Mouse (Mus musculus) limb, embryonic 15.5 days (tissue): ENCODE measurements around the gene Zfp874a. TPM values are rescaled to one million over a fixed set of nuclear protein-coding genes. Genes with fewer than 3 reads are reported as not detected.
"Not testable (repeated sequence)": the region's sequence is repeated elsewhere in the genome, so short reads cannot be mapped to it uniquely, and the experiment has no call there.

Experiments used
- ATAC-seq: fragments of 200-750 bp; cut with Nextera tagmentation; 2 replicates; pipeline ENCODE4 v1.8.0; 2017; ENCODE audit warnings: low read depth, moderate TSS enrichment; ENCODE audit not compliant: insufficient number of reproducible peaks, low FRiP score, low TSS enrichment
- H3K27ac ChIP-seq: fragments of 300-500 bp; sonication (generic); 2 replicates; pipeline ENCODE4 v1.5.1; 2015; ENCODE audit warnings: moderate library complexity, mild to moderate bottlenecking, inconsistent platforms
- H3K27me3 ChIP-seq: fragments of 300-500 bp; sonication (generic); 2 replicates; pipeline ENCODE4 v1.6.1; 2015; ENCODE audit warnings: inconsistent platforms
- H3K36me3 ChIP-seq: fragments of 300-500 bp; sonication (generic); 2 replicates; pipeline ENCODE4 v1.6.1; 2015; ENCODE audit warnings: inconsistent platforms
- H3K4me1 ChIP-seq: fragments of 300-500 bp; sonication (generic); 2 replicates; pipeline ENCODE4 v1.6.1; 2015; ENCODE audit warnings: inconsistent platforms
- H3K4me2 ChIP-seq: fragments of 300-500 bp; sonication (generic); 2 replicates; pipeline ENCODE4 v1.6.1; 2015; ENCODE audit warnings: mild to moderate bottlenecking, inconsistent platforms
- H3K4me3 ChIP-seq: fragments of 300-500 bp; sonication (generic); 2 replicates; pipeline ENCODE4 v1.5.1; 2015; ENCODE audit warnings: mild to moderate bottlenecking, inconsistent platforms
- H3K9ac ChIP-seq: fragments of 300-500 bp; sonication (generic); 2 replicates; pipeline ENCODE4 v1.6.1; 2015; ENCODE audit warnings: inconsistent platforms
- H3K9me3 ChIP-seq: fragments of 300-500 bp; sonication (generic); 2 replicates; pipeline ENCODE4 v1.6.1; 2016; ENCODE audit warnings: inconsistent platforms
- WGBS: fragments of 180-500 bp; shearing (Covaris S2); methylation state at CpG from one replicate; pipeline ENCODE4 v1.1.7; 2015; 5-methylcytosine and 5-hydroxymethylcytosine counted together
- polyA plus RNA-seq: library from polyadenylated mRNA; unstranded; fragments of >200 nt; fragmentation: Nextera tagmentation; extraction: Ambion mirVana; gene quantifications from 2 replicates; pipeline ENCODE4 v1.2.1, GENCODE M21; 2015

The Zfp874a gene
- polyA plus RNA-seq, result 10.6 and 11.6 TPM in 2 replicates

DNA sequence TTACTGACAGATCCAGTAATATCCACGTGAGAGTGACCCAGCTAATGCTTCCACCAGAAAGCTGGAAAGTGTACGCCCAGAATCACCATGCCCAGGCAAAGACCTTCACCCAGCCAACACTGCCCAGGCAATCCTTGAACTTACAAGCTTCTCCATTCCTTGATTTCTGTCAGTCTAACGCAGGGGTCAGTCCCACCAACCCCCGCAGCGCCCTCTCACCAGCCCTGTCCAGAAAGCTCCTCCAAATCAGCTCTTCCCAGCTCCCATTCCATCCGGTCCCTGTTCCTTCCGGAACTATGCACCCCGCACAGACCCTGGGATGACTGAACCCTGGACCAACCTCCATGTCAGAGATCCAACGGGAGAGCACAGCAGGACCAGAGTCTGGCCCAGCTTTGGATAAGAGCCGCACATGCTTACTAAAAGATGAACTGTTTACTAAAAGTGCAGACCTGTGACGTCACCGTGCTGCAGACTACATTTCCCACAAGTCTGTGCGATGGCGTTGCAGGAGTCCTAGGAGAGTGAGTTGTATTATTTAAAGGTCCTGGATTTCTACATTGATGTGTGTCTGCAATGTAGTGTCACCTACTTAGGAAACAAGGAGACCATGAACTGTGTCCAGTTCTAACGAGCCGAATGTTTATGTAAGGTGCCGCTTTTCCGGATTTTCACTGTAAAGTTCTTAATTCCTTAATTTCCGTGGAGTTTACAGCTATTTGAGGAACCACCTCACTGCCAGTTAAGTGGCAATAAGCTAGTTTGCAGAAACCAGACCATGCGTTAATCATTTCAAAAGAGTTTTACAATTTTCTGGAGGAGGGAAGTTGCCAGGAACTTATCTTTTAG lies at the start of gene Zfp874a:
Zfp874a (minus strand) TSS at position 453 of the 849 bp plus-strand sequence.
- peak within 1 kb of the TSS; percentile 64 for H3K4me3 ChIP-seq
- H3K36me3 ChIP-seq, result peaks cover 17% of the 10 kb centered on the region
- peak within 1 kb of the TSS; percentile 62 for H3K4me2 ChIP-seq
- H3K27ac ChIP-seq, result peak within 1 kb of the TSS; percentile 35; the same call in 1 of the 2 replicates
- H3K9ac ChIP-seq, result peak within 1 kb of the TSS; percentile 42
- 1% methylated on average over 20 of the region's 20 CpGs for WGBS
- peak; percentile 93 for ATAC-seq
- H3K27me3 ChIP-seq, result no peaks in the 10 kb centered on the region
- no peaks in the 10 kb centered on the region for H3K9me3 ChIP-seq
- peaks cover 3% of the 10 kb centered on the region; the same call in 1 of the 2 replicates for H3K4me1 ChIP-seq

DNA sequence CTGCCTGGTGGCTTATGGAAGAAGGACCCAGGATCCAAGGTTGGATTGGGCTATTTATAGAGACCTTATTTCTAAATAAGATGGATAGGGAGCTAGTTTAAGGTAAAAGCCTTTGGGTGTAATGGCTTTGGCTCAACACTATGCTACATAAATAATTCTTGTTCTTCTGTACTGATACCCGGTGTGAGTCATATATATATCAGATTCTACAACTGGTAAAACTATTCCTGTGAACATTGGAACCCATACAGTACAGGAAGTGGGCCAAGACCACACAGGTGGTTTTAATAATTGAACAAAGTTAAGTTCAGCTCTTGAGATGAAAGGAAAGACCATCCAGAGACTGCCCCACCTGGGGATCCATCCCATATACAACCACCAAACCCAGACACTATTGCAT lies 49.5 kb upstream of the Zfp874a start:
- ATAC-seq, result no peak
- Histone ChIP-seq H3K27me3 (no peaks in the 10 kb centered on the region), H3K27ac (no peak overlapping the region), H3K4me1 (peaks cover 7% of the 10 kb centered on the region), H3K9ac (no peak overlapping the region), H3K4me2 (no peak overlapping the region; the same call in 1 of the 2 replicates), H3K36me3 (peaks cover 11% of the 10 kb centered on the region), H3K4me3 (no peak overlapping the region), H3K9me3 (no peaks in the 10 kb centered on the region)
- 75% methylated on average over 1 of the region's 1 CpGs for WGBS

DNA sequence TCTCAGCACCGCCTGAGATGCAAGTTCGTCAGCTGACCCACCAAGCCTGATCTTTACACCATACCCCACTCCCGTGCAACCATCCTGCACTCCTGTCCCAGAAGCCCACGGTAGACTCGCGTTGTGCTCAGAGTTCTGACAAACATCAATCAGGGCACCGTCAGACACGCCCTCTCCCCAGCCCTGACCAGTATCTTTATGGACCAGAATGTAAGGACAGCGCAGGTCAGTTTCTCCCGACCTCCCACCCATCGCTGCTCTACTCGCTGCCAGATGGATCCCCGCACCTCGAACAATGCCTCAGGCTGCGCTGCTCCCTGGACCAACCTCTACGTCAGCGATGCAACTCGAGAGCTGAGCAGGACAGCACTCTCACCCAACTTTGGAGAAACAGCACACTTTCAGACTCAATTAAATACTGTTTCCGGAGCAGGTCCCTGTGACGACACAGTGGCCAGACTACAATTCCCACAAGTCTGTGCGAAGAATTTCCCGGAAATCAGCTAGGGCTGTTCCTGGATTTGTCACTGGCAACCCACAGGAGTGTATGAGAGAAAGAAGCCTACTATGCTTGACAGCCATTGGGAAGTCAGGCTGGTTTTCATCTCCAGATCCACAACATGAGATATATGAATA lies 48.8 kb upstream of the Zfp874a start, which contains the start of gene Zfp58:
Zfp58 (minus strand) TSS at position 472 of the 636 bp plus-strand sequence.
- Histone ChIP-seq H3K4me1 (peaks cover 7% of the 10 kb centered on the region), H3K4me2 (peak within 1 kb of the TSS; percentile 69), H3K9me3 (no peaks in the 10 kb centered on the region), H3K27me3 (no peaks in the 10 kb centered on the region), H3K9ac (peak within 1 kb of the TSS; percentile 71), H3K27ac (peak within 1 kb of the TSS; percentile 76), H3K4me3 (peak within 1 kb of the TSS; percentile 81), H3K36me3 (peaks cover 18% of the 10 kb centered on the region)
- peak; percentile 90 for ATAC-seq
- WGBS, result under 1% methylated on average over 22 of the region's 22 CpGs

DNA sequence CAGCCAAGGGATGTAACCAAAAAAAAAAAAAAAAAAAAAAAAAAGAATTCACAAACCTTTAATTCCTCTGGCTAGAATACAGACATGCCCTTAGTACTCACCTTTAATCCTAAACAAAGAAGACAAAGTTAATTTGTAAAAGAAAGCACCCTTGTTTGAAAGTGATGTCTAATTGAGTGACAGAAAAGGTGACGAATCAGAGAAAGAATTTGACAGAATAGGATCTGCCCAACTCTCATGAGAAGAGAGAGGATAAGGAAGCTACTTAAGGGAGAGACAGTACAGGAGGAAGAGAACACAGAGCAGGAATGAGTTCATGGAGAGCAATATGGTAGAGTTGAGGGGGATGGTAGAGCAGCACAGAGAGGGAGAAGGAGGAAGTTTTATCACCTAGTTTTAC lies 44.2 kb upstream of the Zfp874a start:
- H3K9ac ChIP-seq, result no peak overlapping the region
- H3K36me3 ChIP-seq, result peaks cover 58% of the 10 kb centered on the region
- H3K27ac ChIP-seq, result no peak overlapping the region
- ATAC-seq, result no peak
- H3K4me1 ChIP-seq, result peaks cover 7% of the 10 kb centered on the region
- H3K27me3 ChIP-seq, result no peaks in the 10 kb centered on the region
- H3K4me3 ChIP-seq, result no peak overlapping the region
- H3K9me3 ChIP-seq, result peaks cover 13% of the 10 kb centered on the region
- WGBS, result 92% methylated on average over 1 of the region's 1 CpGs
- no peak overlapping the region for H3K4me2 ChIP-seq

DNA sequence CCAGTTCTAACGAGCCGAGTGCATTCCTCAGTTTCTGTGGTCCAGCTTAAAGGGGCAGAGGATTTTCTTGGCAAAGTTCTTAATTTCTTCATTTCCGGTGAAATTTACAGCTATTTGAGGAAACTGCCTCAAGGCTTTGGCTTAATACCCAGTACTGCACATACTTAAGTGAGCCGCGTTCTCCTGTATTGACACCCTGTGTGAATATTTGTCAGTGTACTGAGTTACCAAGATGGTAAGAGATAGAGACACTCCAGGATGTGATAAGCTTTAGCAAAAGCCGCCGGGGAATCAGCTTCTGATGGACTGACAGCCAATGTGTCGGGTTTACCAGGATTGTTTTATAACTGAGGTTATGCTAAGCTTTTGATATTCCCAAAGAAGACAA lies 33.0 kb upstream of the Zfp874a start:
- H3K27me3 ChIP-seq, result no peaks in the 10 kb centered on the region
- peaks cover 24% of the 10 kb centered on the region for H3K36me3 ChIP-seq
- ATAC-seq, result 0 out of 2 replicates have a peak, but pooled peaks have one; percentile 47
- H3K27ac ChIP-seq, result peak overlapping the region; percentile 60
- H3K4me2 ChIP-seq, result peak overlapping the region; percentile 50
- 0 out of 2 replicates have a peak overlapping the region, but pooled peaks have one; percentile 56 for H3K9ac ChIP-seq
- peaks cover 4% of the 10 kb centered on the region; the same call in 1 of the 2 replicates for H3K4me1 ChIP-seq
- peak overlapping the region; percentile 63 for H3K4me3 ChIP-seq
- 0 out of 2 replicates have a peak, but pooled peaks cover 4% of the 10 kb centered on the region for H3K9me3 ChIP-seq
- 31% methylated on average over 8 of the region's 8 CpGs for WGBS

DNA sequence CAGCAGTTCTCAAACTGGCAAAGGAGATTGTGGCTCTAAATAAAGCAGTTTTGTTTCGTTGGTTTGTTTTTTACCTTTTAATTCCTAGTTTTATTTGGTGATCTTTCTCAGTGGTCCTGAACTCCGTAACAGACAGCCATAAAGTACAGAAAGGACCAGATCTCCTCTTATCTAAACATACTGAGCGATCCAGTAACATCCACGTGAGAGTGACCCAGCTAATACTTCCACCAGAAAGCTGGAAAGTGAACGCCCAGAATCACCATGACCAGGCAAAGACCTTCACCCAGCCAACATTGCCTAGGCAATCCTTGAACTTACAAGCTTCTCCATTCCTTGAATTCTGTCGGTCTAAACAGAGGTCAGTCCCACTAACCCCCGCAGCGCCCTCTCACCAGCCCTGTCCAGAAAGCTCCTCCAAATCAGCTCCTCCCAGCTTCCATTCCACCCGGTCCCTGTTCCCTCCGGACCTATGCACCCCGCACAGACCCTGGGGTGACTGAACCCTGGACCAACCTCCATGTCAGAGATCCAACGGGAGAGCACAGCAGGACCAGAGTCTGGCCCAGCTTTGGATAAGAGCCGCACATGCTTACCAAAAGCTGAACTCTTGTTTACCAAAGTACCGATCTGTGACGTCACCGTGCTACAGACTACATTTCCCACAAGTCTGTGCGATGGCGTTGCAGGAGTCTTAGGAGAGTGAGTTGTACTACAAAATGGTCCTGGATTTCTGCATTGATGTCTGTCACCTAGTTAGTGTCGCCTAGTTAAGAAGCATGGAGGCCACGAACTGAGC lies 32.4 kb upstream of the Zfp874a start, which contains the start of gene Zfp874b:
Zfp874b (minus strand) TSS at position 634 of the 799 bp plus-strand sequence.
- Histone ChIP-seq H3K4me1 (peaks cover 4% of the 10 kb centered on the region; the same call in 1 of the 2 replicates), H3K27ac (peak within 1 kb of the TSS; percentile 60), H3K9me3 (no peaks in the 10 kb centered on the region), H3K4me3 (peak within 1 kb of the TSS; percentile 63), H3K9ac (peak within 1 kb of the TSS; percentile 56), H3K27me3 (no peaks in the 10 kb centered on the region), H3K4me2 (peak within 1 kb of the TSS; percentile 50), H3K36me3 (peaks cover 20% of the 10 kb centered on the region)
- 3% methylated on average over 20 of the region's 20 CpGs for WGBS
- ATAC-seq, result peak; percentile 91

DNA sequence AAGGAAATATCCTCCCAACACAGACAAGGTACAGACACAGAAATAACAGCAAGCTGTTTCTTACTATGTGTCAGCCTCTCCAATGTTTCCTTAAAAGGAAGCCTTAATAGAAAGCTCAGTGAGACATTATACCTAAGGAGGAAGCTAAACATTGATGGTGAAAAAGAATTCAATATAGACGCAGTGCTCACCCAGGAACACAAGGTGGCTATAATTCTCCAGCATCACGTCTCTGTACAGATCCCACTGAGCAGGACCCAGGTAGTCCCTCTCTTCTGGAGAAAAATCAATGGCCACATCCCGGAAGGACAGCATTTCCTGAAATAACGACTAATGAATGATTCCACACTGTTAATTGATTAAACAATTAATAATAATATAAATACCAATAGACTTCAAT lies 30.1 kb upstream of the Zfp874a start:
- H3K27me3 ChIP-seq, result no peaks in the 10 kb centered on the region
- H3K4me1 ChIP-seq, result peaks cover 4% of the 10 kb centered on the region; the same call in 1 of the 2 replicates
- no peak overlapping the region for H3K27ac ChIP-seq
- H3K4me2 ChIP-seq, result no peak overlapping the region
- no peak overlapping the region for H3K9ac ChIP-seq
- no peak overlapping the region for H3K4me3 ChIP-seq
- 72% methylated on average over 4 of the region's 4 CpGs for WGBS
- no peak for ATAC-seq
- H3K9me3 ChIP-seq, result no peaks in the 10 kb centered on the region
- peaks cover 8% of the 10 kb centered on the region for H3K36me3 ChIP-seq

DNA sequence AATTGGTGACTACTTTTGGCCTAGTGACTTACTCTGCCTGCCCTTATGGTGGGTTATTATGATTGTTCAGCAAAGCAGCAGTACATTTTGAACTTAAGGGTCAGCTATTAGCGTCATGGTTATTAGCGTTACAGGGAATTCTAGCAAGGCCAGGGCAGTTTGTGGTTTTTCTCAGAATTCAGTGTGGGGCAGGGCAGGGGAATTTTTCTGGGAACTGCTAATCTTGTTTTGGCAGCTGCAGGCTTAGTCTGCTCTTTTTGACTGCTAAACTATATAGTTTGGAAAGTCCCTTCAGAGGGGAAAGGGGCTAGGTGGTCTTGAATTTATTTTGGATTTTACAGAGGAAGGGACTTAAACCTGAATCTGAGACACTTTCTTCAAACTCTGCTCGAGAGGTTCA lies 17.9 kb upstream of the Zfp874a start:
- no peaks in the 10 kb centered on the region for H3K9me3 ChIP-seq
- no peaks in the 10 kb centered on the region for H3K27me3 ChIP-seq
- H3K4me2 ChIP-seq, result no peak overlapping the region
- H3K27ac ChIP-seq, result no peak overlapping the region
- H3K4me1 ChIP-seq, result no peaks in the 10 kb centered on the region
- H3K9ac ChIP-seq, result no peak overlapping the region
- 84% methylated on average over 3 of the region's 3 CpGs for WGBS
- peaks cover 34% of the 10 kb centered on the region for H3K36me3 ChIP-seq
- no peak for ATAC-seq
- H3K4me3 ChIP-seq, result no peak overlapping the region

DNA sequence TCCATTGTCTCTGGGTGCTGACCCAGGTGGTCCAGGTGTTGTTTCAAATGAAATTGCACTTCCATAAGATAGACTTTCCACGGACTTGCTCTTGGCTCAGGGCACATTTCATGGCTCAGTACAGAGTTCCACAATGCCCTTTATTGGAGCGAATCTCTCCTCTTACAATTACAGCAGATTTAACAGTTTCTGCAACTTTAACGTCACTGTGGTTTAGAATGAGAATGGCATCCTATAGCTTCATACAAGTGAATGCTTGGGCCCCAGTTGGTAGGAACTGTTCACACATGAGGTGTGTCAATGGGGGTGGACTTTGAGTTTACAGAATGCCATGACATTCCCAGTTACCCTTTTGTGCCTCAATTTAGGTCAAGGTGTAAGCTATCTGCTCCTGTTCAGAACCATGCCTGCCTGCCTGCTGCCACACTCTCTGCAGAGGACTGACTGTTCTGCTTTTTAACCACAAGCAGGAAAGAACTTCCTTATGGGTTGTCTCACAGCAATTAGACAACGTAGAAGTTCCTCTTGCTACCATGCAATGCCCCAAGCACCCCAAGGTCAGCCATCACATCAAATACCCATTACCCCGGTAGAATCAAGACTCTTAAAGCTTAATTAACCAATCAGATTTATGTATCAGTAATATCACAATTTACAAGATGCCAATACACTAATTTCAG lies 12.2 kb upstream of the Zfp874a start:
- WGBS, result 78% methylated on average over 3 of the region's 5 CpGs
- not testable (repeated sequence) for H3K9ac ChIP-seq, H3K9me3 ChIP-seq, H3K27me3 ChIP-seq, H3K36me3 ChIP-seq, H3K4me2 ChIP-seq, H3K4me1 ChIP-seq, H3K4me3 ChIP-seq, ATAC-seq, H3K27ac ChIP-seq

DNA sequence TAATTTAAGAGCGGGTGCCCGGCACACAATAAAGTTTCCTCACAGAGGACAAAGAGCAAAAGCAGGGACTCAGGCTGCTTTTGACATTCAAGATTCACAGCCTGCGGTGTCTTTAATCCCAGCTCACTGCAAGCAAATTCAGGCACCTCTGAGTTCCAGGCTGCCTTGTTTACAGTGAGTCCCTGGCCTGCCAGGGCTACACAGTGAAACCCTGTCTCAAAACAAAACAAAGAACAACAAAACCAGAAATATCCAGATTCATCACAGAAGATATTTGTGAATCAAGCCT lies 541 bp upstream of the Zfp874a start:
- WGBS, result 7% methylated on average over 3 of the region's 3 CpGs
- H3K9me3 ChIP-seq, result no peaks in the 10 kb centered on the region
- H3K4me3 ChIP-seq, result peak overlapping the region; percentile 64
- H3K9ac ChIP-seq, result peak overlapping the region; percentile 15; the same call in 1 of the 2 replicates
- H3K4me1 ChIP-seq, result peaks cover 3% of the 10 kb centered on the region; the same call in 1 of the 2 replicates
- H3K4me2 ChIP-seq, result peak overlapping the region; percentile 62
- peaks cover 12% of the 10 kb centered on the region; the same call in 1 of the 2 replicates for H3K36me3 ChIP-seq
- no peaks in the 10 kb centered on the region for H3K27me3 ChIP-seq
- no peak for ATAC-seq
- H3K27ac ChIP-seq, result peak overlapping the region; percentile 35; the same call in 1 of the 2 replicates

DNA sequence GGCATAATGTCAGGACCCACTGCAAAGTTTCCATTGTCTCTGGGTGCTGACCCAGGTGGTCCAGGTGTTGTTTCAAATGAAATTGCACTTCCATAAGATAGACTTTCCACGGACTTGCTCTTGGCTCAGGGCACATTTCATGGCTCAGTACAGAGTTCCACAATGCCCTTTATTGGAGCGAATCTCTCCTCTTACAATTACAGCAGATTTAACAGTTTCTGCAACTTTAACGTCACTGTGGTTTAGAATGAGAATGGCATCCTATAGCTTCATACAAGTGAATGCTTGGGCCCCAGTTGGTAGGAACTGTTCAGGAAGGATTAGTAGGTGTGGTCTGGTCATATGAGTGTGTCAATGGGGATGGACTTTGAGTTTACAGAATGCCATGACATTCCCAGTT lies 14.3 kb downstream of the Zfp874a start:
- 62% methylated on average over 1 of the region's 3 CpGs for WGBS
- H3K27ac ChIP-seq, H3K9me3 ChIP-seq, H3K4me3 ChIP-seq, H3K27me3 ChIP-seq, H3K9ac ChIP-seq, ATAC-seq, H3K4me2 ChIP-seq, H3K4me1 ChIP-seq: not testable (repeated sequence)
- H3K36me3 ChIP-seq, result peaks cover 15% of the 10 kb centered on the region; the same call in 1 of the 2 replicates
